Mouse (Mus musculus) myocyte (in vitro differentiated cells): Measurements from ENCODE around the gene Rabgap1l. TPM values are rescaled to one million over a fixed set of nuclear protein-coding genes. Genes with fewer than 3 reads are reported as not detected.

Source experiments
- H3K27me3 ChIP-seq: one replicate; pipeline ENCODE4 v1.6.1; 2011; ENCODE audit not compliant: control insufficient read depth, insufficient read depth, insufficient read length
- H3K36me3 ChIP-seq: one replicate; pipeline ENCODE4 v1.6.1; 2011; ENCODE audit not compliant: control insufficient read depth, insufficient read depth
- H3K4me2 ChIP-seq: one replicate; pipeline ENCODE4 v1.6.1; 2011; ENCODE audit warnings: low read depth, control low read depth
- H3K4me3 ChIP-seq: one replicate; pipeline ENCODE4 v1.5.1; 2011; ENCODE audit warnings: mild to moderate bottlenecking, control low read depth, moderate library complexity
- H3K79me2 ChIP-seq: one replicate; pipeline ENCODE4 v1.6.1; 2011; ENCODE audit not compliant: control insufficient read depth, insufficient read depth
- H3ac ChIP-seq: one replicate; pipeline ENCODE4 v1.6.1; 2011; ENCODE audit not compliant: control insufficient read depth, insufficient read length
- CEBPB ChIP-seq: IDR thresholded peaks from 2 replicates; pipeline ENCODE4 v1.6.1; 2011; ENCODE audit warnings: mild to moderate bottlenecking, moderate library complexity; ENCODE audit not compliant: poor library complexity, insufficient read depth, severe bottlenecking
- E2F4 ChIP-seq: IDR thresholded peaks from one replicate; pipeline ENCODE4 v1.6.1; 2011; ENCODE audit warnings: mild to moderate bottlenecking, control low read depth, moderate library complexity; ENCODE audit not compliant: insufficient read depth
- MAX ChIP-seq: IDR thresholded peaks from one replicate; pipeline ENCODE4 v1.6.1; 2011; ENCODE audit warnings: low read depth, mild to moderate bottlenecking, control low read depth
- MYOD1 ChIP-seq, 3 experiments: IDR thresholded peaks; one replicate each; pipeline ENCODE4 v1.6.1; 2011; ENCODE audit warnings: control low read depth in 2 of 3, low read depth in 2 of 3, mild to moderate bottlenecking in 2 of 3, moderate library complexity in 1 of 3; ENCODE audit not compliant: insufficient read length in 2 of 3, control insufficient read depth in 1 of 3
- MYOG ChIP-seq, 3 experiments: IDR thresholded peaks; one replicate each; pipeline ENCODE4 v1.6.1; 2011; ENCODE audit warnings: control low read depth in 2 of 3, low read depth in 2 of 3, mild to moderate bottlenecking in 2 of 3; ENCODE audit not compliant: insufficient read length in 2 of 3, control insufficient read depth in 1 of 3, insufficient read depth in 1 of 3
- POLR2A ChIP-seq: IDR thresholded peaks from one replicate; pipeline ENCODE4 v1.6.1; 2011; ENCODE audit warnings: low read depth, mild to moderate bottlenecking, control low read depth, moderate library complexity; ENCODE audit not compliant: insufficient read length
- POLR2AphosphoS2 ChIP-seq: IDR thresholded peaks from one replicate; pipeline ENCODE4 v1.6.1; 2011; ENCODE audit warnings: low read depth, control low read depth; ENCODE audit not compliant: insufficient read length
- REST ChIP-seq: IDR thresholded peaks from one replicate; pipeline ENCODE4 v1.6.1; 2011; ENCODE audit warnings: mild to moderate bottlenecking, control low read depth, moderate library complexity; ENCODE audit not compliant: insufficient read depth, insufficient read length
- SRF ChIP-seq: IDR thresholded peaks from one replicate; pipeline ENCODE4 v1.6.1; 2011; ENCODE audit warnings: low read depth; ENCODE audit not compliant: control insufficient read depth, insufficient read length
- TCF12 ChIP-seq: IDR thresholded peaks from one replicate; pipeline ENCODE4 v1.6.1; 2011; ENCODE audit warnings: mild to moderate bottlenecking, control low read depth; ENCODE audit not compliant: poor library complexity, insufficient read depth, severe bottlenecking
- TCF3 ChIP-seq: IDR thresholded peaks from one replicate; pipeline ENCODE4 v1.6.1; 2011; ENCODE audit warnings: low read depth, control low read depth; ENCODE audit not compliant: insufficient read length
- USF1 ChIP-seq: IDR thresholded peaks from one replicate; pipeline ENCODE4 v1.6.1; 2011; ENCODE audit warnings: low read depth, mild to moderate bottlenecking, control low read depth, moderate library complexity
- polyA plus RNA-seq: library from polyadenylated mRNA; unstranded; fragments of >200 nt; fragmentation: generic; extraction: Trizol; gene quantifications from one replicate; pipeline ENCODE4 v1.2.1, GENCODE M21; 2012; ENCODE audit warnings: missing spikeins

The Rabgap1l gene
- polyA plus RNA-seq, 1 experiment, result 6.3 TPM

DNA sequence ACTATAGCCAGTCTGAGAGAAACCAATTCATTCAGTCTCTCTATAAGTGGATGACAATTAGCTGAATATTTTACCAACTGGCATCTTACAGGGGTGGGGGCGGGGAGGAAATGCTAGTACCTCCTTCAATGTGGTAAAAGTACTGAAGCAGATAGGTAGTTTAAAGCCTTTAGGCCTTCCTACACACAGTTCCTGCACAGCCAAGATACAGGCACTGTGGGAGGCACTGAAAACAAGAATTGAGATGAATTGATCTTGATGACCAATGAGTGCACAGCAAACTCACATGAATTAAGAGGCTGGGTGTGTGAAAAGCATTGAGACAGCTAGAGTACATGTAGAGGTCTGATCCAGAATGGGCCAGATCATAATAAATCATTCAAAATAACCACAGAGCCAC is 349.5 kb downstream of the Rabgap1l start:
- H3K27me3 ChIP-seq, result no peaks in the 10 kb centered on the region
- no peak for TF ChIP-seq REST
- no peak for TF ChIP-seq SRF
- TF ChIP-seq MYOG (IDR thresholded peaks at IDR 0.05; ENCODE audit: control insufficient read depth in 1 of 3, insufficient read depth in 1 of 3, insufficient read length in 2 of 3, low read depth in 2 of 3), result no peak
- TF ChIP-seq POLR2A, result no peak
- no peak for TF ChIP-seq E2F4
- no peak for TF ChIP-seq CEBPB
- TF ChIP-seq USF1, result no peak
- no peak for TF ChIP-seq MYOD1 (IDR thresholded peaks at IDR 0.05; ENCODE audit: control insufficient read depth in 1 of 3, insufficient read length in 2 of 3, low read depth in 2 of 3)
- no peak for TF ChIP-seq TCF12
- TF ChIP-seq POLR2AphosphoS2, result no peak
- TF ChIP-seq TCF3, result no peak
- TF ChIP-seq MAX, result no peak

DNA sequence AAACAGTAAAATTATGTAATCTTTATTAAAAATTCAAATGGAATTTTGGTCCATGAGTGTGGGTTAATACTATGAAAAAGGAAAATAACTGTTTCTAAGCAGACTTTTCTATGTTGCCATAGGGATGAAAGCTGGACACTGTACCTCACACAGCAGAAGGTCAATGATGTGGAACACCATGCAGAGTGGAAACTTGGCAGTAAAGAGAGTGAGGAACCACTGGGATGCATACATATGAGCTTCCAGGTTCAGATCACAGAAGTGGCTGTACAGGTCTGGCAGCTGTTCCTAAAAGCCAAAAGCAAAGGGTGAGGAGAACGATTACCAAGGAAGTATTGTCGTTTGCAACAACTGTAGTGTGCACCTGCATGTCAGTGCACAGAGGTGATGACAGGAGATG is 351.3 kb downstream of the Rabgap1l start:
- H3K79me2 ChIP-seq, result no peaks in the 10 kb centered on the region
- H3K27me3 ChIP-seq, result no peaks in the 10 kb centered on the region
- no peak overlapping the region for H3K4me2 ChIP-seq
- H3K4me3 ChIP-seq, result no peak overlapping the region
- TF ChIP-seq SRF (no peak), MYOD1 (IDR thresholded peaks at IDR 0.05; ENCODE audit: control insufficient read depth in 1 of 3, insufficient read length in 2 of 3, low read depth in 2 of 3) (no peak), E2F4 (no peak), POLR2A (no peak), TCF3 (no peak), REST (no peak), POLR2AphosphoS2 (no peak), CEBPB (no peak)
- H3K36me3 ChIP-seq, result no peaks in the 10 kb centered on the region
- no peak overlapping the region for H3ac ChIP-seq

More for the DNA sequence above, 349.5 kb downstream of the Rabgap1l start:
- no peak overlapping the region for H3K4me2 ChIP-seq
- H3K36me3 ChIP-seq, result no peaks in the 10 kb centered on the region
- H3ac ChIP-seq, result no peak overlapping the region
- H3K79me2 ChIP-seq, result no peaks in the 10 kb centered on the region
- H3K4me3 ChIP-seq, result no peak overlapping the region

- no peak for TF ChIP-seq TCF12
- H3K4me3 ChIP-seq, result no peak overlapping the region
- no peaks in the 10 kb centered on the region for H3K27me3 ChIP-seq
- no peak overlapping the region for H3K4me2 ChIP-seq
- H3K36me3 ChIP-seq, result no peaks in the 10 kb centered on the region
- no peak overlapping the region for H3ac ChIP-seq
- H3K79me2 ChIP-seq, result no peaks in the 10 kb centered on the region
Measured at GRCm38 (mm10) chr1:160441161-160441560, 351.9 kb downstream of the Rabgap1l start.

DNA sequence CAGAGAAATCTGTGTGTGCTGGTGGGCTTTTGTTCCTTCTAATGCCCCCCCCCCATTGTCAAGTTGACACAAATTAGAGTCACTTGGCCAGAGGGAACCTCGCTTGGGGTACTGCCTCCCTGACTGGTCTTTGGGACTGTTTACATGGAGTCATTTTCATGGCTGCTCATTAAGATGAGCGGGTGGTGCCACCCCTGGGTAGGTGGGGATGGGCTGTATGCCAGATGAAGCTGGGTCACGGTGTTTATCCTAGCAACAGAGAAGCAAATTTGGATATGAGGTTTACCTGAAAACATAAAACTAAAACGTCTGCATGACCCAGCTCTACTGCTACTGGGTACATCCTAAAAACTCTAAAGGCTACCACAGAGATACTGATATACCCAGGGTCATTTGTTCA is 354.2 kb downstream of the Rabgap1l start:
- H3K4me3 ChIP-seq, result no peak overlapping the region
- H3K4me2 ChIP-seq, result no peak overlapping the region
- H3ac ChIP-seq, result no peak overlapping the region
- no peaks in the 10 kb centered on the region for H3K27me3 ChIP-seq
- no peak for TF ChIP-seq TCF12
- no peak for TF ChIP-seq CEBPB
- no peak for TF ChIP-seq E2F4
- no peak for TF ChIP-seq USF1
- TF ChIP-seq SRF, result no peak
- TF ChIP-seq MAX, result no peak
- TF ChIP-seq POLR2AphosphoS2, result no peak
- no peak for TF ChIP-seq POLR2A
- TF ChIP-seq TCF3, result no peak
- TF ChIP-seq MYOD1 (IDR thresholded peaks at IDR 0.05; ENCODE audit: control insufficient read depth in 1 of 3, insufficient read length in 2 of 3, low read depth in 2 of 3), result no peak
- H3K36me3 ChIP-seq, result no peaks in the 10 kb centered on the region
- H3K79me2 ChIP-seq, result no peaks in the 10 kb centered on the region

- Histone ChIP-seq H3K36me3 (no peaks in the 10 kb centered on the region), H3K79me2 (no peaks in the 10 kb centered on the region), H3K27me3 (no peaks in the 10 kb centered on the region), H3K4me3 (no peak overlapping the region), H3K4me2 (no peak overlapping the region), H3ac (no peak overlapping the region)
- TF ChIP-seq TCF3 (no peak), CEBPB (no peak), TCF12 (no peak), MYOD1 (IDR thresholded peaks at IDR 0.05; ENCODE audit: control insufficient read depth in 1 of 3, insufficient read length in 2 of 3, low read depth in 2 of 3) (no peak), REST (no peak)
Measured at GRCm38 (mm10) chr1:160417196-160417854, 375.7 kb downstream of the Rabgap1l start.
